Mouse (Mus musculus): ENCODE measurements around the gene Mogs.

- TF ChIP-seq POLR2A (IDR thresholded peaks at IDR 0.05; ENCODE audit: insufficient read length, low read depth) (no peak), TCF12 (IDR thresholded peaks at IDR 0.05; ENCODE audit: insufficient read depth, poor library complexity, severe bottlenecking) (no peak), CEBPB (IDR thresholded peaks at IDR 0.05; ENCODE audit: insufficient read depth, poor library complexity, severe bottlenecking) (no peak), E2F4 (IDR thresholded peaks at IDR 0.05; ENCODE audit: insufficient read depth) (no peak), USF1 (IDR thresholded peaks at IDR 0.05; ENCODE audit: low read depth) (no peak), MYOD1 (IDR thresholded peaks at IDR 0.05; ENCODE audit: control insufficient read depth in 1 of 3, insufficient read length in 2 of 3, low read depth in 2 of 3) (no peak), MYOG (IDR thresholded peaks at IDR 0.05; ENCODE audit: control insufficient read depth in 1 of 3, insufficient read depth in 1 of 3, insufficient read length in 2 of 3, low read depth in 2 of 3) (no peak), MAX (IDR thresholded peaks at IDR 0.05; ENCODE audit: low read depth) (no peak), TCF3 (IDR thresholded peaks at IDR 0.05; ENCODE audit: insufficient read length, low read depth) (no peak), REST (IDR thresholded peaks at IDR 0.05; ENCODE audit: insufficient read depth, insufficient read length) (no peak), POLR2AphosphoS2 (IDR thresholded peaks at IDR 0.05; ENCODE audit: insufficient read length, low read depth) (no peak), SRF (IDR thresholded peaks at IDR 0.05; ENCODE audit: control insufficient read depth, insufficient read length, low read depth) (no peak)
Measured at GRCm38 (mm10) chr6:83068221-83068620, 47.1 kb upstream of the Mogs start.
